Mouse (Mus musculus) bone marrow macrophage, adult 2 months (primary cell): Measurements from ENCODE around the gene Cd5.

Source experiments
- CTCF ChIP-seq: IDR thresholded peaks from 2 replicates; pipeline ENCODE4 v1.5.1; 2012; ENCODE audit warnings: low read depth, mild to moderate bottlenecking, low read length, moderate library complexity
- POLR2A ChIP-seq: IDR thresholded peaks from 2 replicates; pipeline ENCODE4 v1.6.1; 2012; ENCODE audit warnings: mild to moderate bottlenecking, low read depth, low read length, borderline replicate concordance

- TF ChIP-seq CTCF (no peak), POLR2A (no peak)
Measured at GRCm38 (mm10) chr19:10723084-10723483, 15.7 kb downstream of the Cd5 start.
